Mouse (Mus musculus): Measurements from ENCODE around the gene Arl5a. TPM values are rescaled to one million over a fixed set of nuclear protein-coding genes. Genes with fewer than 3 reads are reported as not detected.

Gene Arl5a
- 32.5 to 34.2 TPM (median 33.2 TPM) in 4 replicates for total RNA-seq (2023)

DNA sequence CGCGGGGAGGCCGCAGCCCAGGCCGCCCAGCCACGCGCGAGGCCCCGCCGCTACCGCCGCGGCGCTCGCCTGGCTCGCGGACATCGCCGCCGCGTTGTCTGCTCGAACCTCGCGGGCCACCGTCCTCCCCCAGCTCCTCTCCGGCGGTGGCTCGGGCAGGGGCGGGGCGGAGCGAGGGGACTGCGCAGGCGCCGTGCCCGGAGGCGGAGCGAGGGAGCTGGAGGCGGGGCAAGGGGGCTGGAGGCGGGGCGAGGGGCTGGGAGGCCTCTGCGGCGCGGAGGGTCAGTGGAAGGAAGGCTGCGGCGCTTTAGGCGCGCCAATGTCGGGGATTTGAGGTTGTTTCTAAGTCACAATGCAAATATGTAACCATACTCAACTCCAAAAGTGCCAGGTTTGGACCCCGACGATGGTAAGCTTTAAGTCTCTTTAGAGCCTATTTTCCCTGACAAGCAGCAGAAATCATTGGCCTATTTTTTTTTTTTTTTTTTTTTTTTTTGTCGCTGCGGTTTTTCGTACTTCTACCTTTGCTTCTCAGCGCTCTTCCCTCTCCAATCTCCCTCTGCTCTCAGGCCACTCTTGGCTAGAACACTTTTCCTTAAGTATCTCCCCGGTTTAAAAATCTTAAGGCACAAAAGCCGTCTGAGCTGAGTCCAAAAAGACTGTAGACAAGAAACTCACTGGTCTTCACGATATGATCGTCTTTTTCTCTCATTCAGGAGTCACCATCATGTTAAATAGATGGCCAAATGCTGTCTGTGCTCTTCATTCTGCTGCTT, at the start of gene Arl5a:
Arl5a (minus strand) TSS at position 155 of the 776 bp plus-strand sequence.

GRCm38 (mm10) chr2:52378448-52378804, 46.3 kb downstream of the Arl5a start, which contains the start of gene Neb:
TSS of gene Neb (minus strand) at chr2:52378474.

Other genes with a start within 250 kb of the Arl5a start
- 3.5 to 4.5 TPM (median 3.9 TPM) in 4 replicates for gene Neb, start 46.4 kb downstream of the Arl5a start, total RNA-seq (2023)